Mouse (Mus musculus): ENCODE measurements around the gene Olfr520.

GRCm38 (mm10) chr7:99695471-99696057 is 34.5 kb upstream of the Olfr520 start:
- TF ChIP-seq CHD2 (IDR thresholded peaks at IDR 0.05; ENCODE audit: low read depth, low read length) (no peak), ZNF384 (IDR thresholded peaks at IDR 0.05; ENCODE audit: low read depth, low read length) (no peak), ZC3H11A (IDR thresholded peaks at IDR 0.05; ENCODE audit: borderline replicate concordance, low read depth, low read length) (no peak), HCFC1 (IDR thresholded peaks at IDR 0.05; ENCODE audit: borderline replicate concordance, insufficient read depth, low read length) (no peak), MAFK (IDR thresholded peaks at IDR 0.05; ENCODE audit: insufficient read depth, low read depth, low read length) (no peak)
